Mouse (Mus musculus) spleen, postnatal 4 days (tissue): ENCODE results near the gene Best2.

Experiments used
- DNase-seq, 2 experiments: peaks; one replicate each; pipeline ENCODE4 v3.0.0; 2022; ENCODE audit warnings: low spot score in 2 of 2

Gene Best2

DNA sequence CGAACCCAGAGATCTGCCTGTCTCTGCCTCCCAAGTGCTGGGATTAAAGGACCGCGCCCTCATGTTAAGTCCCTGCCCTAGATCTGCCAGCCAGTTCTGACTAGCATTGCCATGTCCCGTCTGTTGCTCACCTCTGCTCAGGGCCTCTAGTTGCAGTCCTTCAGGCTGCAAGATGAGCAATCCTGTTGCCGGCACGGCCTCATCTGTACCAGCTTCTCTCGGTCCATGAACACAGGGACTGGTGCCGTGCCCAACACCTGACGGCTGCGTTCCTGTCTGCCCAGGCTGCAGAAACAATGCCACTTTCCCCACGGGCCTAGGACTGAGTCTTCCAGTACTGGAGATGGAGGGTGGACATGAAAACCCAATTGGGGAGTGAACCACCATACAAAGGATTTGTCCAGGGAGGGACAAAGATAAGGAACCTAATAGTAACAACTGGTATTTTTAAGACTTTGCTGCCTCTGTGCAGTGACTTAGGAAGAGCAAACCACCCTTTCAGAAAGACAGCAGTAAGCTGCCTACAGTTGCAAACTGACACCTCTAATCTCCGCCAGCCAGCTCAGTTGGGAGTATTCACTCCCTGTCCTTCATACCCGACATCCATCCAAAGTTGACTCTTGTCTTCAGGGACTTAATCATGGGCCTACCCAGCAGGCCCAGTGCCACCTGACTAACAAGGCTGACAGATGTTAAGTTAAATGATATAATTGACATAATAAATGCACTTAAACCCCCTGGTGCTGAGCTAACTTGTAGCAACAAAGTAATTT lies 46.6 kb downstream of the Best2 start:
- DNase-seq, result peak in 1 of 2 experiments; percentile 64

DNA sequence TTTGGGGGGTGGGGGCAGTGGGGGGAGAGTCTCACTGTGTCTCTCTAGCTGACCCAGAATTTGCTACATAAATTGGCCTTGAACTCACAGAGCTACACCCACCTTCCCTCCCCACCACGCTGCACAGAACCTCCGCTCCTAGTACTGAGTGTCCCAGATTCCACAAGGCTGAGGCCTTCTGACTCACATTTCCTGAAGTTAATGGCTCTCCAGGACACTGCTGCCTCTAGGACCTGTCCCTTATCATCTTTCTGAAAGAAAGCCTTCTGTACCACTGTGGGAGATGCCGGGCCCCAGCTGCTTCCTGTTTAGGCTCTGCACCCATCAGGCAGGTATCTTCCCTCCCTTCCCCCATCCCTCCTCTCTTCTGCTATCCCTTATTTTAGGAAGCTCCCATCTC lies 47.7 kb downstream of the Best2 start:
- DNase-seq, result peak in 1 of 2 experiments; percentile 62

DNA sequence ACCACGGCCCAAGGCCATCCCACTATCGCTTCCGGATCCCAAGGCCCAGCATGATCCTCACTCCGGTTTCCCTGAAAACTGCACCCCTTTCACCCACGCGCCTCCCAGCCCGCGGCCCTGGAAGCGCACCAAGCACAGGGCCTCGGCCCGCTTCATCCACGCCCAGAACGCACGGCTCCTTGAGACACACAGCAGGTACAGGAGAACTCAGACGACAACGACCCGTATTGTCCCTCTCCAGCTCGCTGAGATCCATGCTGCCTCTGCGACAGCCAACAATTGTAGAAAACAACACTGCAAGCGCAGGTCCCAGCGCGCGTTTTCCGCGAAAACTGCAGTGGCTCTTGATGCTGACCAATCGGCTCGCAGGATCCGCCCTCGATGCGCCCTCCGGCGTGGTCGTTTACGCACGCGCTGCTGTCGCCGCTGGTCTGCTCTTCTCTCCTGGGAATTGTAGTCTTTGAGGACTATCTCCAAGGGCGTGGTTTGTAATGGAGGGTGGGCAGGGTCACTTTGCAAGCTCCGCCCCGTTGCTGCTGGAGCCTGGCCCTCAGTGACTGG lies 48.5 kb downstream of the Best2 start:
- peak; percentile 94 for DNase-seq

DNA sequence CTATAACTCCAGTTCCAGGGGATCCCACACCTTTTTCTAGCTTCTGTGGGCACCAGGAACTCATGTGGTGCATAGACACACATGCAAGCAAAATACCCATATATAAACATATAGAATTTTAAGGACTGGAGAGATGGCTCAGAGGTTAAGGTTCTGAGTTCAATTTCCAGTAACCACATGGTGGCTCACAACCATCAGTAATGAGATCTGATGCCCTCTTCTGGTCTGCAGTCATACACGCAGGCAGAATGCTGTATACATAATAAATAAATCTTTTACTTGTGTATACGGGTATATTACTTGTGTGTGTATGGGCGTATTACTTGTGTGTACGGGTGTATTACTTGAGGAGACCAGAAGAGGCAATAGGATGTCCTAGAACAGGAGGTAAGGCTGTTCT lies 50.4 kb downstream of the Best2 start:
- DNase-seq, result no peak

DNA sequence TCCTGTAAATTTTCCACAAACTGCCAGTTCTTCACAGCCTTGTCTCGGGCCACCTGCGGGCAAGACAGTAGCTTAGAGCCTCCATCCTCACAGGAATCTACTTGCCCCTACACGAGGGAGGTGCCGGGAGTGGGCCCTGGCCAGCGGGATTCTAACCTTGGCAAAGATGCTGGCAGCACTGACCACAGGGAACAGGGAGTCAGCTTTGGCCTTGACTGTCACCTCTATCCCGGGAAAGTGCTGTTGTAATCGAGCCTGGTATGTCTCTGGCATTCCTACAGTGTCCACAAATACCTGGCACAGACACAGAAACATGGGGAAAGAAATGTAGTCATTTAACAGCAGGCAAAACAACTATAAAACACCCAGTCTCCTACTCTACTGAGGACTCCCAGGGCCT lies 54.5 kb downstream of the Best2 start:
- no peak for DNase-seq
